Comparison of ENCODE assay signal across 20 mouse cellular contexts in the genomic region with DNA sequence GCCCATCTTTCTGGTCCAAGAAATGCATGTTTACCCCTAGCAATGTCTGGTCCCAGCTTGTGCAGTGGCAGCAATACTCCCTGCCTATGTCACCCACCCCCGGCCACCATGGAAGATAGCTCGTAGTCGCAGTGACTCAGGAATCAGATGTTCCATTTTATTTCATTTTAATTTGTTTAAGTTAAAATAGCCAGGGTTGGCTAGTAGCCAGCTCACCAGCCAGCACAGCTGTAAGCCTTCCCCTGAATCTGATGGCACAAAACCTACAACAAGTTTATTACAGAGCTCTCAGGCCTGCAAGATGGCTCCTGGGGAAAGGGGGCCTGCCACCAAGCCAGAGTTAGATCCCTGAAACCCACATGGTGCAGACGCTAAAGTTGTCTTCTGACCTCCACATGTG. TPM values are rescaled to one million over a fixed set of nuclear protein-coding genes. Genes with fewer than 3 reads are reported as not detected.
DNase-seq lines count a peak whose midpoint lies in the region; ATAC-seq and TF ChIP-seq lines count a peak whose summit lies in the region.
"Had no signal": no experiment of that assay in that cellular context is flagged by ENCODE, and none has a peak within 500 bp of the region (broad histone marks: within the 10 kb centered on the region; RNA-seq: fewer than 3 reads in every experiment).

No protein-coding gene starts in this region.

- no peak for ATAC-seq in neural tube, embryonic 13.5 days (ENCODE audit: low read depth)
- ATAC-seq in cerebellum, adult (ENCODE audit: insufficient number of reproducible peaks, low FRiP score, low TSS enrichment): no peak
- ATAC-seq: activated CD4-positive, CD25-positive, alpha-beta regulatory T cell, adult 4 months; forebrain, postnatal 0 days; Patski had no signal

- H3K4me2 ChIP-seq in neural tube, embryonic 13.5 days: no peak overlapping the region
- H3K4me2 ChIP-seq: embryonic facial prominence, embryonic 12.5 days; heart, embryonic 13.5 days had no signal

- H3K9ac ChIP-seq in neural tube, embryonic 13.5 days: no peak overlapping the region
- H3K9ac ChIP-seq: embryonic facial prominence, embryonic 12.5 days; heart, embryonic 13.5 days had no signal

- TF ChIP-seq POLR2A in brain, embryonic 14.5 days (IDR thresholded peaks at IDR 0.05; ENCODE audit: borderline replicate concordance, extremely low read depth, insufficient read depth, insufficient read length, poor library complexity, severe bottlenecking): no peak

- peaks cover 30% of the 10 kb centered on the region for H3K4me1 ChIP-seq in neural tube, embryonic 13.5 days (replicated peaks)

- WGBS in neural tube, embryonic 13.5 days: 64% methylated on average over 4 of the region's 4 CpGs

- H3K27ac ChIP-seq in neural tube, embryonic 13.5 days (replicated peaks): peak overlapping the region; percentile 9; the same call in 1 of the 2 replicates
- H3K27ac ChIP-seq: embryonic facial prominence, embryonic 12.5 days; forebrain, embryonic 12.5 days; heart, embryonic 13.5 days had no signal

- no peaks in the 10 kb centered on the region for H3K27me3 ChIP-seq in neural tube, embryonic 13.5 days
- H3K27me3 ChIP-seq: forebrain, embryonic 12.5 days; heart, embryonic 13.5 days; hindbrain, embryonic 15.5 days; Patski had no signal

- peaks cover 9% of the 10 kb centered on the region; the same call in 1 of the 2 replicates for H3K36me3 ChIP-seq in neural tube, embryonic 13.5 days
- H3K36me3 ChIP-seq: embryonic facial prominence, embryonic 12.5 days; forebrain, embryonic 12.5 days had no signal

- H3K4me3 ChIP-seq in neural tube, embryonic 13.5 days: no peak overlapping the region
- H3K4me3 ChIP-seq: embryonic facial prominence, embryonic 12.5 days; forebrain, embryonic 12.5 days; heart, embryonic 13.5 days had no signal

- DNase-seq in neural tube, embryonic 10.5 days (ENCODE audit: extremely low spot score, low spot score): no peak
- peak; percentile 9 for DNase-seq in NIH3T3 (ENCODE audit: low read depth)
- DNase-seq in brain, embryonic 14.5 days (ENCODE audit: low read depth): peak; percentile 14
- DNase-seq in right cerebral cortex, postnatal 4 days: peak; percentile 22
- DNase-seq in natural killer cell, adult 2 months (ENCODE audit: low spot score in 2 of 2): no peak
- DNase-seq: adrenal gland, postnatal 25 days; cerebellum, adult 11-12 months; cerebellum, adult 9-10 months; cerebellum, postnatal 25 days; forebrain, postnatal 0 days; gastrocnemius, postnatal 14 days; heart, postnatal 36 days had no signal

- no peaks in the 10 kb centered on the region for H3K9me3 ChIP-seq in neural tube, embryonic 13.5 days
- H3K9me3 ChIP-seq: embryonic facial prominence, embryonic 12.5 days; forebrain, embryonic 12.5 days; heart, embryonic 13.5 days; hindbrain, embryonic 15.5 days had no signal

- TF ChIP-seq CTCF in brain, embryonic 14.5 days (IDR thresholded peaks at IDR 0.05; ENCODE audit: borderline replicate concordance, extremely low read depth, insufficient read depth, insufficient read length): no peak

RNA-seq across cellular contexts. Expression of a gene that starts 48.3 kb away (rescaled TPM):
- 991 and 996 TPM in 2 replicates for polyA plus RNA-seq in neural tube, embryonic 13.5 days (2015; fragmentation: Nextera tagmentation; extraction: Ambion mirVana)
- polyA plus RNA-seq in brain, embryonic 14.5 days (2012; rRNA removed): 896 and 1,192 TPM in 2 replicates

Comparison
In these comparisons a context has a peak if more than half of its experiments do, and no peak if none do; other contexts are left out.
1. DNase-seq: peak in NIH3T3 (single experiment), brain, embryonic 14.5 days (single experiment) and right cerebral cortex, postnatal 4 days (single experiment); none in neural tube, embryonic 10.5 days (single experiment) and natural killer cell, adult 2 months (0 of 2).